Mouse (Mus musculus) urinary bladder, postnatal 10 days (tissue): ENCODE measurements around the gene Olfr1079.
"Not testable (repeated sequence)": the region's sequence is repeated elsewhere in the genome, so short reads cannot be mapped to it uniquely, and the experiment has no call there.

ENCODE experiments used
- DNase-seq: peaks from one replicate; pipeline ENCODE4 v3.0.0; 2022; ENCODE audit warnings: low spot score

Olfr1079 gene

GRCm38 (mm10) chr2:86542380-86542779 is at the start of gene Olfr1079:
Gene Olfr1079, minus strand, starts transcription at chr2:86542480.
- no peak for DNase-seq

GRCm38 (mm10) chr2:86558135-86558534 is 15.9 kb upstream of the Olfr1079 start, which contains the start of gene Olfr1080:
Gene Olfr1080, minus strand, starts transcription at chr2:86558235.
- DNase-seq = not testable (repeated sequence)

GRCm38 (mm10) chr2:86530991-86531390 is 11.3 kb downstream of the Olfr1079 start:
- no peak for DNase-seq

- no peak for DNase-seq
These were observed 34.1 kb downstream of the Olfr1079 start, which contains the start of gene Olfr1076 for GRCm38 (mm10) chr2:86508161-86508560. Gene Olfr1076, plus strand, starts transcription at chr2:86508461.

GRCm38 (mm10) chr2:86487286-86487685 is 55.0 kb downstream of the Olfr1079 start, which contains the start of gene Olfr228:
Gene Olfr228, minus strand, starts transcription at chr2:86487386.
- no peak for DNase-seq
